Mouse (Mus musculus) neural tube, embryonic 14.5 days (tissue): ENCODE measurements around the gene 2810006K23Rik. TPM values are rescaled to one million over a fixed set of nuclear protein-coding genes. Genes with fewer than 3 reads are reported as not detected.
"Not testable (repeated sequence)": the region's sequence is repeated elsewhere in the genome, so short reads cannot be mapped to it uniquely, and the experiment has no call there.

Source experiments
- ATAC-seq: fragments of 200-750 bp; cut with Nextera tagmentation; 2 replicates; pipeline ENCODE4 v1.8.0; 2017; ENCODE audit warnings: low read depth, mild to moderate bottlenecking, moderate TSS enrichment, moderate library complexity
- H3K27ac ChIP-seq: fragments of 300-500 bp; sonication (generic); 2 replicates; pipeline ENCODE4 v1.5.1; 2014; ENCODE audit warnings: low read depth, mild to moderate bottlenecking, control low read depth, low read length, moderate library complexity, mixed read lengths
- H3K27me3 ChIP-seq: fragments of 300-500 bp; sonication (generic); 2 replicates; pipeline ENCODE4 v1.6.1; 2014; ENCODE audit warnings: low read length; ENCODE audit not compliant: control insufficient read depth, insufficient read depth
- H3K36me3 ChIP-seq: fragments of 300-500 bp; sonication (generic); 2 replicates; pipeline ENCODE4 v1.6.1; 2014; ENCODE audit warnings: low read length, mixed read lengths; ENCODE audit not compliant: control insufficient read depth, insufficient read depth
- H3K4me1 ChIP-seq: fragments of 300-500 bp; sonication (generic); 2 replicates; pipeline ENCODE4 v1.6.1; 2014; ENCODE audit warnings: low read length; ENCODE audit not compliant: control insufficient read depth, insufficient read depth
- H3K4me2 ChIP-seq: fragments of 300-500 bp; sonication (generic); 2 replicates; pipeline ENCODE4 v1.6.1; 2014; ENCODE audit warnings: mild to moderate bottlenecking, low read depth, low read length, control low read depth
- H3K4me3 ChIP-seq: fragments of 300-500 bp; sonication (generic); 2 replicates; pipeline ENCODE4 v1.5.1; 2014; ENCODE audit warnings: low read depth, low read length, control low read depth, mixed read lengths
- H3K9ac ChIP-seq: fragments of 300-500 bp; sonication (generic); replicated peaks from 2 replicates; pipeline ENCODE4 v1.6.1; 2014; ENCODE audit warnings: low read depth, mild to moderate bottlenecking, control low read depth, low read length, mixed read lengths
- H3K9me3 ChIP-seq: fragments of 300-500 bp; sonication (generic); 2 replicates; pipeline ENCODE4 v1.6.1; 2016; ENCODE audit warnings: low read length; ENCODE audit not compliant: control insufficient read depth
- WGBS: fragments of 180-500 bp; shearing (Covaris S2); extraction: QIAGEN DNeasy Blood & Tissue Kit; methylation state at CpG from one replicate; pipeline ENCODE4 v1.1.7; 2014; 5-methylcytosine and 5-hydroxymethylcytosine counted together
- polyA plus RNA-seq: library from polyadenylated mRNA; unstranded; fragments of >200 nt; fragmentation: Nextera tagmentation; extraction: Ambion mirVana; gene quantifications from 2 replicates; pipeline ENCODE4 v1.2.1, GENCODE M21; 2014

The 2810006K23Rik gene
- polyA plus RNA-seq, 1 experiment from 2014 or later: 8.2 TPM

DNA sequence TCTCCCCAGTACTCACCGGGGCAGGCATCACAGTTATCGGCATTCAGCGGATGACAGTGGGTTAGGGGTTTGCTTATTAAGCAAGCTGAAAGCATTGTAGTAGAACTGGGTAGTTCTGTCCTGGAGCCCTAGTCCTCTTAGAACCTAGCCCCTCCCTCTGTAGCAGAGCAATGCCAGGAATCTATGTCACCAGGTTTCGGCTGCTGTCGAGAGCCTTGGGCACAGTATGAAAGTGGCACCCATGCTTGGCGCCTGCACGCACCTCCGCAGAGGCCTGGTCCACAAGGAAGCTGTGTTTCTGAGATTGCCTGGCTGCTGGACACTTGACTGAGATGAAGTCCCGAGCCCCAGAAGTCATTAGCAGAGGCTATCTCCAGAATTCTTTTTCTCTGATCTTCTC is 9.2 kb downstream of the 2810006K23Rik start:
- H3K27ac ChIP-seq: peak overlapping the region; percentile 3; the same call in 1 of the 2 replicates
- H3K4me2 ChIP-seq: no peak overlapping the region
- H3K9me3 ChIP-seq: no peaks in the 10 kb centered on the region
- 81% methylated on average over 9 of the region's 9 CpGs for WGBS
- H3K4me1 ChIP-seq: peaks cover 22% of the 10 kb centered on the region; the same call in 1 of the 2 replicates
- no peaks in the 10 kb centered on the region for H3K27me3 ChIP-seq
- no peaks in the 10 kb centered on the region for H3K36me3 ChIP-seq
- H3K9ac ChIP-seq: no peak overlapping the region
- ATAC-seq: no peak
- no peak overlapping the region for H3K4me3 ChIP-seq

DNA sequence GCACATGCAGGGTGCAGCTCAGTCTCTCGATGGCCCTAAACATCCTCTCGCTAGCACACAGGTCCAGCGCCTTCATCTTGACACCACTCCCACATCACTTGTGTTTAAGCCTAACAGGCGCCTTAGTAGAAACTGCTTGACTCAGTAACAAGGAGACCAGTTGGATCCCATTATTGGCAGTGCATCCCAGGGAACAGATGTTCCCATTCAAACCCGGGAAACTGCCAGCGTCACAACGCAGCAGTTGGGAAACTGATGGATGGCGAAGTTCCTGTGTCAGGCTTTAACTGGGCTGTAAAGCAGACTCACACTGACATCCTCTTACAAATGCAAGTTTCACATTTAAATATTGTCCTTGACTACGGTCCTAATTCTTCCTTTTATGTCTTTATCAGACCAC is 10.0 kb downstream of the 2810006K23Rik start:
- Histone ChIP-seq H3K36me3 (no peaks in the 10 kb centered on the region), H3K4me2 (no peak overlapping the region), H3K27me3 (no peaks in the 10 kb centered on the region), H3K9ac (no peak overlapping the region), H3K4me1 (peaks cover 22% of the 10 kb centered on the region; the same call in 1 of the 2 replicates), H3K9me3 (no peaks in the 10 kb centered on the region), H3K27ac (peak overlapping the region; percentile 11; the same call in 1 of the 2 replicates), H3K4me3 (no peak overlapping the region)
- ATAC-seq: no peak
- WGBS: 12% methylated on average over 9 of the region's 9 CpGs

- WGBS: 80% methylated on average over 8 of the region's 8 CpGs
Observed at GRCm38 (mm10) chr5:124338791-124339190, 10.9 kb downstream of the 2810006K23Rik start.

DNA sequence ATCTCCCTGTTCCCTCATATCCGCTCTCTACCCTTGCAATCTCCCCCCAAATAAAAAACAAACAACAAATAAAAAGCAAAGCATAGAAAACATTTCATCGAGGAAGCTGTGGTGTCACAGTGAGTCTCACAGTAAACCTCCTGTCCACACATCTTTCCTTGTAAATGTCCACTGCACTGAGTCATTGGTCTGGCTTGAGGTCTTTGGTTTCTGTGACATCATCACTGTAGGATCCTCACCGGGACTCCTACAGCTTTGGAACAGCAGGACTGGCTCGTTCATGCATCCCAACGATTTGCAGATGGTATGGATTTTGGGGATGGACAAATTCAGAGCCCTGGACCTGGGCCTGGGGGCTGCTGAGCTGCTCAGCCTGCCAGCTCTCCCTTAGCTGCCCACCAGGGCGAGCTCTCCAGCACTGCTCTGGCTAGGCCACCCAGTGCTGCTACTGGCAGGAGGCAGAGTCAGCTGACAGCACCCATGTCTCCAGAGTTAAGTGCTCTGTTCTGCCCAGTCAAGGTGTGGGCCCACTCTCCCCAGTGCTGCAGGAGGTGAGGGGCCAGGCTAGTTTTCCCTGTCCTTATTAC is 14.0 kb downstream of the 2810006K23Rik start:
- not testable (repeated sequence) for H3K9me3 ChIP-seq, H3K27ac ChIP-seq, H3K4me2 ChIP-seq, H3K9ac ChIP-seq, H3K4me3 ChIP-seq, H3K27me3 ChIP-seq, ATAC-seq
- H3K36me3 ChIP-seq: peaks cover 18% of the 10 kb centered on the region
- WGBS: 75% methylated on average over 6 of the region's 6 CpGs
- H3K4me1 ChIP-seq: peaks cover 11% of the 10 kb centered on the region; the same call in 1 of the 2 replicates

More at GRCm38 (mm10) chr5:124338791-124339190, 10.9 kb downstream of the 2810006K23Rik start:
- no peaks in the 10 kb centered on the region for H3K36me3 ChIP-seq
- no peaks in the 10 kb centered on the region for H3K27me3 ChIP-seq
- peak overlapping the region; percentile 8; the same call in 1 of the 2 replicates for H3K27ac ChIP-seq
- H3K4me1 ChIP-seq: peaks cover 18% of the 10 kb centered on the region; the same call in 1 of the 2 replicates
- no peak overlapping the region for H3K4me3 ChIP-seq
- no peak overlapping the region for H3K4me2 ChIP-seq
- 0 out of 2 replicates have a peak overlapping the region, but pooled peaks have one; percentile 8 for H3K9ac ChIP-seq
- no peaks in the 10 kb centered on the region for H3K9me3 ChIP-seq
- no peak for ATAC-seq

GRCm38 (mm10) chr5:124342897-124343296 is 15.0 kb downstream of the 2810006K23Rik start:
- Histone ChIP-seq H3K9ac (no peak overlapping the region), H3K36me3 (peaks cover 20% of the 10 kb centered on the region), H3K27me3 (no peaks in the 10 kb centered on the region), H3K4me1 (peaks cover 11% of the 10 kb centered on the region; the same call in 1 of the 2 replicates), H3K4me2 (no peak overlapping the region), H3K9me3 (no peaks in the 10 kb centered on the region), H3K4me3 (no peak overlapping the region), H3K27ac (no peak overlapping the region)
- ATAC-seq: no peak
- WGBS: 78% methylated on average over 8 of the region's 8 CpGs

- peak overlapping the region; percentile 21; the same call in 1 of the 2 replicates for H3K9ac ChIP-seq
- 85% methylated on average over 17 of the region's 17 CpGs for WGBS
Observed at GRCm38 (mm10) chr5:124349196-124349595, 21.3 kb downstream of the 2810006K23Rik start.

GRCm38 (mm10) chr5:124350350-124350749 is 22.5 kb downstream of the 2810006K23Rik start:
- H3K36me3 ChIP-seq: peaks cover 28% of the 10 kb centered on the region
- H3K4me3 ChIP-seq: peak overlapping the region; percentile 87
- 56% methylated on average over 2 of the region's 2 CpGs for WGBS
- H3K4me1 ChIP-seq: peaks cover 25% of the 10 kb centered on the region
- H3K27ac ChIP-seq: peak overlapping the region; percentile 94
- H3K9me3 ChIP-seq: no peaks in the 10 kb centered on the region
- H3K9ac ChIP-seq: peak overlapping the region; percentile 97; the same call in 1 of the 2 replicates
- ATAC-seq: no peak
- H3K27me3 ChIP-seq: no peaks in the 10 kb centered on the region
- H3K4me2 ChIP-seq: peak overlapping the region; percentile 97

More at GRCm38 (mm10) chr5:124349196-124349595, 21.3 kb downstream of the 2810006K23Rik start:
- Histone ChIP-seq H3K4me1 (peaks cover 25% of the 10 kb centered on the region), H3K9me3 (no peaks in the 10 kb centered on the region), H3K36me3 (peaks cover 36% of the 10 kb centered on the region), H3K4me2 (peak overlapping the region; percentile 97), H3K27me3 (no peaks in the 10 kb centered on the region), H3K27ac (peak overlapping the region; percentile 94), H3K4me3 (peak overlapping the region; percentile 13; the same call in 1 of the 2 replicates)
- no peak for ATAC-seq

GRCm38 (mm10) chr5:124351111-124351560 is 23.2 kb downstream of the 2810006K23Rik start:
- 8% methylated on average over 7 of the region's 7 CpGs for WGBS
- peak overlapping the region; percentile 97 for H3K9ac ChIP-seq
- no peaks in the 10 kb centered on the region for H3K27me3 ChIP-seq
- peaks cover 25% of the 10 kb centered on the region for H3K4me1 ChIP-seq
- peak overlapping the region; percentile 87 for H3K4me3 ChIP-seq
- no peaks in the 10 kb centered on the region for H3K9me3 ChIP-seq
- H3K36me3 ChIP-seq: peaks cover 26% of the 10 kb centered on the region
- H3K4me2 ChIP-seq: peak overlapping the region; percentile 97
- peak; percentile 74 for ATAC-seq
- H3K27ac ChIP-seq: peak overlapping the region; percentile 94

DNA sequence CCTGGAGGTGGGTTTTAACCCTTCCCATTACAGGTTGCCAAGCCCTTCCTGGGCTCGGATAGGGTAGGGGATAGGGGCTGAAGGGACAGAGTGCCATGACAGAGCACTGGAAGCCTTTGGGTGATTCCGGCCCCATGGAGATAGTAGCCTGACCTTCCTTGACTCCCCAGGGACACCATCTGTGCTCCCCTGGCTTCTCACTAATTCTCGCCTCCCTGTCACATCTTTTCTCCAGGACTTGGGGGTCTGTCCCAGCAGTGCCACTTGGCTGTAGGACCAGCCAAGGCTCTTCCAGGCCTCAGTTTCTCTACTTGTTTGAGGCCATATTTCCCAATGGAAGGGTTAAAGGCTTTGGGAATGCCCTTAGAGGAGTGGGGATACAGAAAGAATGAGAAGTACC is 23.7 kb downstream of the 2810006K23Rik start:
- peak overlapping the region; percentile 94 for H3K27ac ChIP-seq
- peaks cover 25% of the 10 kb centered on the region for H3K4me1 ChIP-seq
- peaks cover 22% of the 10 kb centered on the region; the same call in 1 of the 2 replicates for H3K36me3 ChIP-seq
- no peaks in the 10 kb centered on the region for H3K27me3 ChIP-seq
- no peaks in the 10 kb centered on the region for H3K9me3 ChIP-seq
- H3K4me3 ChIP-seq: peak overlapping the region; percentile 87
- ATAC-seq: peak; percentile 9
- WGBS: 22% methylated on average over 3 of the region's 3 CpGs
- H3K9ac ChIP-seq: peak overlapping the region; percentile 97
- H3K4me2 ChIP-seq: peak overlapping the region; percentile 97
